Mouse (Mus musculus) bone marrow, adult 2 months (tissue): ENCODE measurements around the gene Zfp280d. TPM values are rescaled to one million over a fixed set of nuclear protein-coding genes. Genes with fewer than 3 reads are reported as not detected.

Source experiments
- H3K27ac ChIP-seq: fragments of 200-500 bp; 2 replicates; pipeline ENCODE4 v1.5.1; 2012; ENCODE audit warnings: low read depth, mild to moderate bottlenecking, control low read depth, inconsistent platforms, low read length; ENCODE audit not compliant: control insufficient read depth, poor library complexity, insufficient read depth
- H3K4me1 ChIP-seq: fragments of 200-500 bp; 2 replicates; pipeline ENCODE4 v1.6.1; 2011; ENCODE audit warnings: low read length; ENCODE audit not compliant: control insufficient read depth, insufficient read depth
- H3K4me3 ChIP-seq: fragments of 200-500 bp; replicated peaks from 2 replicates; pipeline ENCODE3; 2011; ENCODE audit warnings: mild to moderate bottlenecking, low read depth, low read length, control low read depth; ENCODE audit not compliant: control insufficient read depth
- CTCF ChIP-seq: fragments of 200-500 bp; IDR thresholded peaks from 2 replicates; pipeline ENCODE4 v1.5.1; 2011; ENCODE audit warnings: low read length, control low read depth; ENCODE audit not compliant: control insufficient read depth, insufficient read depth
- POLR2A ChIP-seq: fragments of 200-500 bp; IDR thresholded peaks from 2 replicates; pipeline ENCODE4 v1.6.1; 2011; ENCODE audit warnings: low read depth, mild to moderate bottlenecking, control low read depth, low read length, borderline replicate concordance; ENCODE audit not compliant: control insufficient read depth
- WGBS: fragments of 180-500 bp; shearing (Covaris S2); methylation state at CpG from one replicate; pipeline ENCODE4 v1.1.7; 2018; 5-methylcytosine and 5-hydroxymethylcytosine counted together
- polyA plus RNA-seq: library from polyadenylated mRNA; stranded (reverse); fragments of >200 nt; gene quantifications from 2 replicates; pipeline ENCODE4 v1.2.4, GENCODE M21; 2011; ENCODE audit warnings: low replicate concordance; ENCODE audit not compliant: missing spikeins, insufficient read depth, insufficient read length

Gene Zfp280d
- polyA plus RNA-seq, 1 experiment, result 36.4 TPM

GRCm38 (mm10) chr9:72309765-72310164 is 35.1 kb downstream of the Zfp280d start:
- H3K27ac ChIP-seq, result no peak overlapping the region
- H3K4me3 ChIP-seq, result no peak overlapping the region
- no peak for TF ChIP-seq POLR2A
- no peak for TF ChIP-seq CTCF
- 85% methylated on average over 2 of the region's 2 CpGs for WGBS
- no peaks in the 10 kb centered on the region for H3K4me1 ChIP-seq

GRCm38 (mm10) chr9:72333221-72333620 is 58.6 kb downstream of the Zfp280d start:
- 96% methylated on average over 2 of the region's 2 CpGs for WGBS
- Histone ChIP-seq H3K4me3 (no peak overlapping the region), H3K27ac (no peak overlapping the region), H3K4me1 (no peaks in the 10 kb centered on the region)
- no peak for TF ChIP-seq CTCF
- no peak for TF ChIP-seq POLR2A

- TF ChIP-seq POLR2A (no peak), CTCF (no peak)
- Histone ChIP-seq H3K27ac (no peak overlapping the region), H3K4me3 (no peak overlapping the region), H3K4me1 (peaks cover 2% of the 10 kb centered on the region)
- 9% methylated on average over 2 of the region's 2 CpGs for WGBS
These were observed 61.4 kb downstream of the Zfp280d start for GRCm38 (mm10) chr9:72336069-72336468.

- H3K4me3 ChIP-seq, result no peak overlapping the region
- TF ChIP-seq POLR2A, result no peak
- no peak for TF ChIP-seq CTCF
- H3K4me1 ChIP-seq, result peaks cover 2% of the 10 kb centered on the region
- H3K27ac ChIP-seq, result no peak overlapping the region
- WGBS, result 60% methylated on average over 2 of the region's 2 CpGs
These were observed 64.5 kb downstream of the Zfp280d start for GRCm38 (mm10) chr9:72339119-72339518.

- H3K4me3 ChIP-seq, result no peak overlapping the region
- H3K4me1 ChIP-seq, result peaks cover 2% of the 10 kb centered on the region
- no peak for TF ChIP-seq CTCF
- no peak for TF ChIP-seq POLR2A
- H3K27ac ChIP-seq, result no peak overlapping the region
These were observed 69.2 kb downstream of the Zfp280d start for GRCm38 (mm10) chr9:72343844-72344243.

- H3K4me3 ChIP-seq, result no peak overlapping the region
- TF ChIP-seq CTCF (no peak), POLR2A (no peak)
- WGBS, result 90% methylated on average over 2 of the region's 2 CpGs
- no peaks in the 10 kb centered on the region for H3K4me1 ChIP-seq
- no peak overlapping the region for H3K27ac ChIP-seq
These were observed 97.7 kb downstream of the Zfp280d start for GRCm38 (mm10) chr9:72372359-72372758.

- TF ChIP-seq CTCF (peak; percentile 40), POLR2A (no peak)
- no peak overlapping the region for H3K4me3 ChIP-seq
- H3K4me1 ChIP-seq, result no peaks in the 10 kb centered on the region
- H3K27ac ChIP-seq, result no peak overlapping the region
- WGBS, result 87% methylated on average over 3 of the region's 3 CpGs
These were observed 99.4 kb downstream of the Zfp280d start for GRCm38 (mm10) chr9:72374074-72374473.

GRCm38 (mm10) chr9:72374996-72375395 is 100.3 kb downstream of the Zfp280d start:
- TF ChIP-seq CTCF (no peak), POLR2A (no peak)
- Histone ChIP-seq H3K27ac (no peak overlapping the region), H3K4me3 (no peak overlapping the region), H3K4me1 (no peaks in the 10 kb centered on the region)
- WGBS, result 85% methylated on average over 4 of the region's 4 CpGs

- TF ChIP-seq POLR2A (no peak), CTCF (no peak)
- no peak overlapping the region for H3K4me3 ChIP-seq
- no peaks in the 10 kb centered on the region for H3K4me1 ChIP-seq
- H3K27ac ChIP-seq, result no peak overlapping the region
- WGBS, result 78% methylated on average over 3 of the region's 3 CpGs
These were observed 101.0 kb downstream of the Zfp280d start for GRCm38 (mm10) chr9:72375639-72376038.
